Mouse (Mus musculus) adrenal gland, adult 2 months (tissue): Measurements from ENCODE around the gene Rps6. TPM values are rescaled to one million over a fixed set of nuclear protein-coding genes. Genes with fewer than 3 reads are reported as not detected.
A peak's percentile ranks its signal among the peaks of the same experiment; 100 is the strongest.

Experiments used
- DNase-seq: peaks from one replicate; pipeline ENCODE4 v3.0.0; 2021
- long read RNA-seq: library from polyadenylated mRNA; stranded (forward); transcript quantifications from one replicate; pipeline ENCODE4 v2.0.0, GENCODE M21; 2021
- polyA plus RNA-seq: library from polyadenylated mRNA; depleted of rRNA; stranded (reverse); fragments of >200 nt; gene quantifications from 2 replicates; pipeline ENCODE4 v1.2.3, GENCODE M21; 2012; rRNA removed
- total RNA-seq, 2 experiments: library from RNA; stranded (reverse); gene quantifications; 2 replicates each; pipeline ENCODE4 v1.2.3; 2021

The Rps6 gene
- total RNA-seq: 1,000 to 10,000 TPM in 1 of 2 experiments, 100 to 1,000 TPM in 1; 898 to 1,005 TPM
- 132 and 140 TPM in 2 replicates for polyA plus RNA-seq
- long read RNA-seq, transcript Rps6-201 (5 exons, 878 nt): major isoform, 276 of 298 reads
- long read RNA-seq, transcript Rps6-204 (4 exons, 1,128 nt): minor isoform, 11 of 298 reads
- long read RNA-seq, partial matches to known transcripts: 4 of 298 reads
- long read RNA-seq, other reads (novel, unspliced or antisense): 6 of 298 reads

DNA sequence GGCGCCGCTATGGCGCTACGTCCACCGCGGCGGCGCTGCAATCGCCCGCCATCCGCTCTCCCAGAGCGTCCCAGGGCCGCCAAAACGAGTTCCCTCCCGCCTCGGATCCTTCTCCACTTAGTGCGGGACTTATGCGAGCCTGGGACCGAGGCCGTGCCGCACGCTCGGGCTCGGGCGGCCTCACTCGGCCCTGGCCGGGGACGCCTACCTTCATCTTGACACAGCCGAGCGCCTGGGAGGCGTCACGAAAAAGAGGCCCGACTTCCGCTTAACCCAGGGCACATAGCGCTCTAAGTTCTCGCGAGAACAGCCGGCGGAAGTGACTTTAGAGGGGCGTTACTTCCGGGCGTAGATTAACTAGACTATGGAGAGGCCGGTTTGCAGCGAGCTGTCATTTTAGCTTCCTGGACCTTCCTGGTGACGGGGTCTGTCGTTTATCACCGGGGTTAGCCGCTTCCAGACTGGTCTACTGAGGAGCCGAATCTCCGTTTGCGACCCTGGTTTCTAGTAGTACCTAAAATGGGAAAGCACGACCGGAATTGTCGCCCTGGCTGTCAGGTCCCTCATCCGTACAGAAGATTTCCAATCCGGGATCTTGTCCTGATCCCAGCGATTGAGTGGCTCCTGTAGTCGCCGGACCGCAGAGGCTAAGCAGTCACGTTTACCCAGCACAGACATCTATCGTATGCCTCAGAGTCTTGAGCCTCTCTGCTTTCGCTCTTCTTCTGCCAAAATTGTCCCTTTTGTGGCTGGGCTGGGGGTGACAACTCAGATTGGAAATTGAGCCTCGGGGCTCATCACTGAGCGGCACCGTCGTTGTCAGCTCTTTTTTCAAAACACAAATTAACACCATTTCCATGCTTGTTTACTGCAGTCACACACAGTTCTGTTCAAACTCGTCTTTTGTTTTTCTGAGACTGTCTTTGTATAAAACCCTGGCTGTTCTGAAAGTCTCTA lies at the start of gene Rps6:
Gene Rps6, minus strand, starts transcription at position 300 of the 957 bp plus-strand sequence.
- DNase-seq: peak; percentile 96

DNA sequence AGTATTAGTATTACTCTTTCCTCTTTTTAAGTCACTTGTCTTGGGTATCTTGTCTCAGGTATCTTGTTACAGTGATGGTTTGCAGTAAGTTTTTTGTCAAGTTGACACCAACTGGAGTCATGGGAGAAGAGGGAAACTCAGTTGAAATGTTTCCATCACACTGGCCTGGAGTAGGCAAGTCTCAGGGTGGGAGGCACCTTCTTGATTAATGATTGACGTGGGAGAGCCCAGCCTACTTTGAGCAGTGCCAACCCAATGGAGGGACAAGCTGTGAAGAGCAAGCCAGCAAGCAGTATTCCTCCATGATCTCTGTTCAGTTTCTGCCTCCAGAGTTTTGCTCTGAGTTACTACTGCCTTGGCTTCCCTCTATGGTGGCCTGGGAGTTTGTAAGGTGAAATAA lies 48.7 kb upstream of the Rps6 start:
- no peak for DNase-seq

DNA sequence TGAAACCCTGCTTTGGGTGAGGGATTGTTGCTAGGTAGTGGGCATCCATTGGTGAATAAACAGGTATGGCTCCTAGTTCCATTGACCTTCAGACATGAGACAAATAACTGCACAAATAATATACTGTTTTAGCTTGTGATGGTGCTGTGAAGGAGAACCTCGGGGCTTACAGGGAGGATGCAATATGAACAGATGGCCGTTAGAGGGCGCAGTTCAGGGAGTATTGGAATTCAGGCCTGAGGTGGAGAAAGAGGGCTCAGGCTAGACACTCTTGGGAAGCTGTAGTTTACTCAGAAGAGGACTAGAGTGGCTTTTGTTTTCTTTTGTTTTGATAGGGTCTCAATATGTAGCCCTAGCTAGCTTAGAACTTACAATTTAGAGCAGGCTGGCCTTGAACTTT lies 47.8 kb upstream of the Rps6 start:
- DNase-seq: no peak

DNA sequence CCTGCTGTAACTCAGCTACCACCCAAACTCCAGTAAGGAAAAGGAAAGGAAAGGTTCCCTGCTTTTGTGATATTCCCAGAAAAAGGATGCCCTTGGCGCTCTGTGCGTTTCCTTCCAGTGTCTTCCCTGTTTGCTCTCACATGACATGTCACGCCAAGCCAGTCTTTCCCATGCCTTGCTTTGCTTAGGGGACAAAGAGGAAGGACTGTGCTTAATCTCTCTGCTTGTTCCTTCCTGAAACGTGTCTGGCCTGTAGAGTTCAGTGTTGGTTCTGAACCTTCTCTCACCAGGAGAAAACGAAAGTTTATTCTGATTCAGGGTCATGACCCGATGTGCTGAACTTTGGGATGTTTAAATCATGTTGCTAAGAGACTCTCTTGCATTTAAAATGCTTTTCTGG lies 45.1 kb upstream of the Rps6 start:
- peak; percentile 41 for DNase-seq

DNA sequence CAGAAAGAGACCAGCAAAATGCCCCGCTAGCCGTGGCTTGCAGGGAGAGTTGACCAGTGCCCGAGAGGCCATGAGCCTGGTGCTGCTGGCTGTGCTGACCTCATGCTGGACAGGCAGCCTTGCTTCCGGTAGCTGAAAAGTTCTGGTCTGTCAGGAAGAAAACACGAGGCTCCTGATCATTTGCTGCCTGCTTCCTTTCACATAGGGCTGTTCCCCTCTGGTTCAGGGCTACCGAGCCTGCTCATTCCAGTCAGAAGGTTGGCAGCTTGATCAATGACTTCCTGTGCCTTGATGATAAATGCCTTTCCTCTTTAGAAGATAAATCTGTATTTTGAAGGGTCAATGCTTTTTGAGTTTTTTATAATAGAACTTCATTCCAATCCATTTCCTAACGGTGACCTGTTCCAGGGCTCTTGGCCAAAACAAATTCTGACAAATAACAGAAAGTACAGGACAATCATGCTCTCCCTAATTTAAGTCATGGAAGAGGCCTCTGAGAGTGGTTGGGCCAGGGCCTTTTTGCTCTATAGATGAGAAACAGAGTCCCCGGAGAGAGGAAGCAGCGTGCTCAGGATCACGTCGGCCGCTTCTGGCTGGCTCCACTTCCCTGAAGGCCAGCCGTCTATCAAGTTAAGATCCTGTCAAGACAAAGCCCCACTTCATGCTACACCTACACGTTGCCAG lies 41.7 kb upstream of the Rps6 start:
- DNase-seq: peak; percentile 84

DNA sequence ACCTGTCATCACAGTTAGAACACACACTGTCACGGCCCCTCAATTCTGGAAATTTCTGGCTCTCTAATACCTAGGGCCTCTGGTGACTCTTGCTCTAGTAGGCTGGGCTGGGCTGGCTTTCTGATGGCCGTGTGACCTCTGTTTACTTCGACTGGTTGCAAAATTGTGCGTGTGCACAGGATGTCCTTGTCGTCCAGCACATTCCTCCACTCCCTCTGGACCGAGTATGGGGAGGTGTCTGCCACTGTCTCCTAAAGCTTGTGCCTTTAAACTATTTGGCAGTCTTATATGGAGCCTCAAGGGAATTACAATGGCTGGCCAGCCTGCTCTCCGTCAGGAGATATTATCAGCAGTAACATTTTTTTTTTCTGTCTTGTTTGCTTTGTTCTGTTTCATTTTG lies 40.2 kb upstream of the Rps6 start:
- peak; percentile 73 for DNase-seq

DNA sequence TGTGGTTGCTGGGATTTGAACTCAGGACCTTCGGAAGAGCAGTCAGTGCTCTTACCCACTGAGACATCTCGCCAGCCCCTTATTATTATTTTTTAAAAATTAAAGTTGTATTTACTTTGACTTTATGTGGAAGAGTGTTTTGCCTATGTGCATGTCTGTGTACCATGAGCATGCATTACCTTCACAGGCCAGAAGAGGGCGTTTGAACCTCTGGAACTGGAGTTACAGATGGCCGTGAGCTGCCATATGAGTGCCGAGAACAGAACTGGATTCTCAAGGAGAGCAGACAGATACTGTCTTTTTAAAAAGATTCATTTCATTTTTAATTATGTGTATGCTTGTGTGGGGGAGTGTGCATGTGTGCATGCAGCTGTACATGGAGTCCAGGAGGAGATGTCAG lies 30.7 kb upstream of the Rps6 start:
- DNase-seq: no peak

DNA sequence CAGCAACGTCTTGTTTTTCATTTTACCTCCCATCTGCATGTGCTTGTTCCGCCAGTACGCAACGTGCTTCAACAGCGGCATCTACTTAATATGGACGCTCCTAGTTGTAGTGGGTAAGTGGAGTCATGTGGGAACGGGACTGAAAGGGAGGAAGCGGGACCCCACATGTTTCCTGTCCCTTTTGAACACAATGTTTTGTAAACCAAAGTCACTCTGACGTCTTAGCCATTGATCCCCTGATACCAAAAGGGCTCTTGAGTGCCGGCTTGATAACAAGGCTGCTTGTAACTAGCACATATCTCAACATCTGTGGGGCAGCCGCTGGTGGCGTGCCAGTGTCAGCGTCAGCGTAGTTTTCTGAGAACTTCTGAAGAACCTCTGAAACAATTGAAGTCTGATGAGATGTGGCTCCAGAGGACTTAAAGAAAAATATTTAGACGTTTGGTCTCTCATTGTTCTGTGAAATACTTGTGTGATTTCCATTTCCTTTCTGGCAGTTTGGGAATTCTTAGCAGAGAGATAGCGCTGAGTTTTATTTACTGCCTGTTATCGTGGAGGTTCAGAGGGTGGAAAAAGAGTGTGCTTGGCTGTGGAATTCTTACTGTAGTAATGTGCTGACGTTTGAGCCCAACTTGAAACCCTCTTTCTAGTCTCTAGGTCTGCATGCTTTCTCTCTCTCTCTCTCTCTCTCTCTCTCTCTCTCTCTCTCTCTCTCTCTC lies 29.1 kb upstream of the Rps6 start:
- peak; percentile 68 for DNase-seq

DNA sequence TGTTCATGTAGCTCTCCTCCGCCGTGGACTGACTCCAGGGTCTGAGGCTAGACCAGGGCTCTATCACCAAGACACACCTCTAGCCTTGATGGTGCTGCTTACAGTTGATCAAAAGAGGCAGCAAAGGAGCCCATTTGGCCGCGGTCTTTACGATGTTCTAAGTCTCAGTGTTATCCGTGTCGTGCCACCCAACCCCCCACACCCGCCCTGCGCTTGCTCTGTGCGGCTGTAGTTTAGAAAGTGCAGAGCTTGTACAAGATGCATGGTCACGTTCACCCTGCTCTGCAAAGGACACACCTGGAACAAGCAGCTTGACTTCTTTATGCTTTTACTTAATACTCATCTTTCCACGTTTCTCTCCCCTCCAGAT lies 28.6 kb upstream of the Rps6 start:
- no peak for DNase-seq

DNA sequence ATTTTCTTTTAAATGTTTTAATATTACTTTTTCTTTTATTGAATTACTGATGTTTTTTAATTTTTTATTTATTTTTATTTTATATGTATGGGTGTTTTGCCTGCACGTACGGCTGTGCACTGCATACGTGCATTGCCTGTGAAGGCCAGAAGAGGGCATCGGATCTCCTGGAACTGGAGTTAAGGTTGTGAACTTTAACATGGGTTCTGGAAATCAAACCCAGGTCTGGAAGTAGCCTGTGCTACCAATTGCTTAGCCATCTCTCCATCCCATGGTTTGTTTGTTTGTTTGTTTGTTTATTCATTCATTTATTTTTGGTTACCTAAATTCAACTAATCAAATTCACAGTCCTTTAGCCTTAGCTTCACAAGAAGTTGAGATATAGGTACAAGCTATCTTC lies 27.7 kb upstream of the Rps6 start:
- peak; percentile 36 for DNase-seq

DNA sequence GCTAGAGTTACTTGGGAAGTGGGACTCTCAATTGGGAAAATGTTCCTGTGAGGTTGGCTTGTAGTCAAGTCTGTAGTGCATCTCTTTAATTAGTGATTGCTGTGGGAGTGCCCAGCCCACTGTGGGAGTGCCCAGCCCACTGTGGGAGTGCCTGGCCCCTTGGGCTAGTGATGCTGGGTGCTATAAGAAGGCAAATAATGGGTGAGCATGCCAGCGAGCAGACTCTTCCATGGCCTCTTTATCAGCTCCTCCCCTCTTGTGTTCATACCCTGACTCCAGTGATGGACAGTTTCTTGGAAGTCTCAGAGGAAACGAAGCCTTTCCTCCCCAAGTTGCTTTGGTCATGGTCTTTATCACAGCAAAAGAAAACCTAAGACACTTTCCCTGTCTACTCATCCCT lies 25.2 kb upstream of the Rps6 start:
- no peak for DNase-seq

DNA sequence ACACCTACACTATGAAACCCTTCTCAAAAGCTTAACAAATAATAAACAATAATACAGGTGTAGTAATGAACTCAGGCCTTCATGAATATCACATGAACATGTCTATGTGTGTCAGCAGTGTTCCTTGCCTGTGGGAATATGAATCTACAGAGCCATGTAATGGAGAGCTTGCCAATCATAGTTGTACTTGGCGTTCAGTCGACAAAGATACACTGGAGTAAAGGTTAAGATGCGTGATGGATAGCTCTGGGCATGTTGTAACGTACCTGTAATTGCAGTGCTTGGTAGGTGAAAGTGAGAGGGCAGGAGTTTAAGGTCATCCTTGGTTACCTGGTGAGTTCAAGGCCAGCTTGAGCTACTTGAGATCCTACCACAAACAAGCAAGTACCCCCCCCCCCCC lies 24.0 kb upstream of the Rps6 start:
- DNase-seq: no peak

DNA sequence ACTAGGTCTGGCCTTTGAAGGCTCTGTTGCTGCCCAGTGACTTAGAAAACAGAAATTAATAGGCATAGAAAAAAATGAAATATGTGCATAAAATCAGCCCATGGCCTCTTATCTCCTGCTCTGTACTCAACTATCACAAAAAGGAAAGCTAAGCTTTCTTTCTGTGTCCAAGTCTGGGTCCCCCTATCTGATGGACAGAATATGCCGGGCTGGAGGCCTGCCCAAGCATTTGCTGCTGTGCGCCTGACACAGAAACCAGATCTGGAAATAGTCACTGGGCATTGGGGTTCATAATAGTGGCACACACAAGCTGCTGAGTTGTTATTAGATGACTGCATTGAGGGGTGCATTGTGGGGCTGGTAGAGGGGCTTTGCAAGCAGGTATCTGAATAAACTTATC lies 22.3 kb upstream of the Rps6 start:
- no peak for DNase-seq

DNA sequence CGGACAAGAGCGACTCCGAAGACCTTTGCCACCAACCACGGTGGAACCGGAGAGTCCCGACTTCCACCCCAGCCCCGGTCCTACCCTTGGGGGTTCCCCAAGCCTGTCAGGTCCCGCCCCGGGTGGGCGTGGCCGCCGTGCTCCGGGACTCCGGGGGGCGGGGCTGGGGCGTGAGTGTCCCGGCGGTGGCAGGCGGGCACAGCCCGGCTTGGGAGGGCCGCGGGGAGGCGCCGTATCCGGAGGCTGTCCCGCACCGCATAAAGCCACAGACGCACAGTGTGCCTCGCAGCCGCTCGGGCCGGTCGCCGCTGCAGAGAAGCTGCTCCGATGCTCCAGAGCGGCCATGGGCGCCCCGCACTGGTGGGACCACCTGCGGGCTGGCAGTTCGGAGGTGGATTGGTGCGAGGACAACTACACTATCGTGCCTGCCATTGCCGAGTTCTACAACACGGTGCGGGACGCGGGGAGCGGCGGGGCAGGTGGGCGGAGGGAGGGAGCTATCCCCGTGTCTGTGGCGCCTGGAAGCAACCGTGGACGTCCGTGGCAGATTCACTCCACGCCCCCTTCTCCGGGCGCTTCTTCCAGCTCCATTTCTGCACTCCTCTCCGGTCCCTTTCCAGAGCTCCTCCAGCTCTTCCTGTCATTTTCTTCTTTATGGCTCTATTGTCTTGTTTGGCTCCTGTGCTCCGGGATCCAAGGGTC lies 17.1 kb upstream of the Rps6 start, which contains the start of gene Acer2:
Gene Acer2, plus strand, starts transcription at position 251 of the 702 bp plus-strand sequence.
- DNase-seq: peak; percentile 98

DNA sequence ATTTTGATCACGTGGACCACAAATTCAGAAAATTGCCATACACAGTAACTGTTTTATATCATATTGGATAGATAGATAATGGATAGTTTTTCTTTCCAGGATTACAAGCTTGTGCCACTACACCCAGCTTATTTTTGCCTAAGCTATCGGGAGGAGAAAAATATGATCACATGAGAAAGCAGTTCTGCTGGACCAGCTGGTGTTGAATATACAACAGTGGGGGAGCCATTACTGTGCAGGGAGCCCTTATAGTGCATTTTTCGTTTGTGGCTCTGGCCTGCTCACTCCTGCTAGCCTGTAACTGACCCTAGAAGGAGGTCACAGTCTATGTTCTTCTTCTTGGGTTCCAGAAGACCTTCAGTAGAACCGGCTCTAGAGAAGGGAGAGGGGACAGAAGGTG lies 15.9 kb upstream of the Rps6 start:
- no peak for DNase-seq

DNA sequence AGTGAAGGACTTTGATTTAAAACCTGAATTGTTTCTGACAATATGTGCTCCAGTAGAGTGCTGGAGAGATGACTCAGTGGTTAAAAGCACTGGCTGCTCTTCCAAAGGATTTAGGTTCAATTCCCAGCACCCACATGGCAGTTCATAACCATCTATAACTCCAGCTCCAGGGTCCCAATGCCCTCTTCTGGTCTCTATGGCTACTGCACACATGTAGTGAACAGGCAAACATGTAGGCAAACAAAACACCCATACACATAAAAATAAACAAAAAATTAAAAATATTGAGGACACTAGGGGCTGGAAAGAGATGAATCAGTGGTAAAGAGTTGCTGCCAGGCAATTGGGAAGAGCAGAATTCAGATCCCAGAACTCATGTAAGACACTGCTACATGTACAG lies 14.8 kb upstream of the Rps6 start:
- no peak for DNase-seq

DNA sequence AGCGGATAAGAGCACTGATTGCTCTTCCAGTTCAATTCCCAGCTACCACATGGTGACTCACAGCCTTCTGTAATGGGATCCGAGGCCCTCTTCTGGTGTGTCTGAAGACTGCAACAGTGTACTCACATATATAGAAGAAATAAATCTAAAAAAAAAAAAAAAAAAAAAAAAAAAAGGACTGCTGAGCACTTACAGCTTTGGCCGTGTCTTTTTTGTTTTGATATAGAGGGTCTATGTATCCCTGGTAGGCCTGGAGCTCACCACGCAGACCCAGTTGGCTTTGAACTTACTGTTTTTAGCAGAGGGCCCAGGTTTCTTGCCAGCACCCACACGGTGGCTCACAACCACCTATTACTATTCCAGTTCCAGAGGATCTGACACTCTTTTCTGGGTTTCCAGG lies 6.9 kb upstream of the Rps6 start:
- no peak for DNase-seq

DNA sequence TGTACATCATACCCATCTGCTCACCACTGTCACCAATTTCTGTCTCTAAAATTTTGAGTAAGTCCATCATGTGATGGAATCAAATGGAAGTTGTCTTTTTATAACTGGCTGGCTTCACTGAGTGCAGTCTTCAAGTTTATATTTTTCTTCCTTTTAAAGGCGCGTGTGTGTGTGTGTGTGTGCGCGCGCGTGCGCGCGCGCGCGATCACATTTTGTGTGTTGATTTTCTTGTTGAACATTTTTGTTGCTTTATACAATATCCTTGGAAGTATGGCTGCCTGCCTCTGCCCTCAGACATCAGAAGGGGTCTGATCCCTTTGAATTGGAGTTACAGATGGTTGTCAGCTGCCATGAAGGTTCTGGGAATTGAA lies 843 bp upstream of the Rps6 start:
- no peak for DNase-seq

DNA sequence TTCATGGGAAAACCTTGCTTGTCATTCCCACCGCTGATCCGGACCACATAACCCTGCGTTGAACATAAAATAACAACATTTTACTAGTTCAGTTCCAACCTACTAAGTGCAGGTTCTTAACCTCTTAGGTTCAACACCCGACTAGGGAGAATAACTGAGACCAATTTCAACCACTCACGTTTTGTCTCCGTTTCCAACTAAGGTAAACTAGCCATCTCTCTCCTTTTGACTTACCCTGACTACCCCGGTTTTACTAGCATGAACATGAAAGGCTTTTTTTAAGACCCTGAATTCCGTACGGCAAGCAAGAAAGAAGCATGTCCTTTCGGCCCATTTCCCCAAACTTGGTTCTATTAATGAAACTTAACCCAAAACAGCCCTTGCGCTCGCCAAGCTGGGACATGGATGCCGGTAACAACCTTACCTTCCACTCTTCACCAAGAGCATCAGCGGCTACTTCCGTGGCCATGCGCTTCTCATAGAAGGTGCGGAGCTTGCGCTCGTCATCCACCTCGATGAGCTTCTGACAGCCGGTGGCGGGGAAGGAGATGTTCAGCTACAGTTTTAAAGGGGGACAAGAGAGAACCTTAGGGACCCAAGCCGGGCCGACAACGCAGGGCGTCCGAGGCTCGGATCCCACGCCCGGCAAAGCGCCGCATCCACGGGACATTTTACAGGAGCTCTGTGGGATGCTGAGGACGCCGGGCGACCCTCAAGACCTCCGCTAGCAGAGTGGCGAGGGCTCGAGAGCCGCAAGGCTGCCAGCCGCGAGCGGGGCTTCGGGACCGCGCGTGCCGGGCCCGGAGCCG lies 704 bp downstream of the Rps6 start:
- no peak for DNase-seq

DNA sequence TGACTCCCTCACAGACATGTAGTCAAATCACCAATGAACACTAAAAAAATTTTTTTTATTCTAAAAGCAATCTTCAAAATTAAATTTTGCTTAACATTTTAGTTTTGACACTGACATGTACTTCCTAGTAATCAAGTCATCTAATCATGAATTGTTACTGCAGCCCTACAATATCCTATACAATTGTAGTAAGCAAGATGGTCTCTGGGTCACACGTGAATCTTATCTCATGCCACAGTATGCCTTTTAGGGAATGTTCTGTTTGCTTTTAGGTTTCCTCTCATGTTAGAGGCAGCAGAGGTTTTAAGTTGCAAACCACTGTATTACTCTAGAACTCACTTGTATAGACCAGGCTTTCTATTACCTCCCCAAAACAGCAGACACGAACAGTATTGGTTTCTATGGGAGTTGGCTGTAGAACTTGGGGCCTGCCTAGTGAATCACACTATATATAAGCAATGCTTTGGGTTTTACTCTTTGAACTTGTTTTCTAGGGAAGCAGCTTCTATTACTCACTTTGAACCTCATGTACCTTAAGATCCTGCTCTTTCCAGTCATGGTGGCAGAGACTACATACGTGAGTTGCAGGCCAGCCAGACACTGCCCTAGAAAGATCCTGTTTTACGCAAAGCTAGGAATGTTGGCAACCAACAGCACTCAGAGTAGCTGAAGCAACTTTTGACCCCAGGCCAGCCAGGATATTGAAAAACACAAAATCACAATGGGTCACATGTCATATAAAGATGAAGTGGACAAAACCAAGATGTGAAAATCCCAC lies 4.2 kb downstream of the Rps6 start:
- DNase-seq: no peak
